Mouse (Mus musculus) brain, embryonic 14.5 days (tissue): Measurements from ENCODE around the gene Anapc11. TPM values are rescaled to one million over a fixed set of nuclear protein-coding genes. Genes with fewer than 3 reads are reported as not detected.

ENCODE experiments used
- DNase-seq: peaks from one replicate; pipeline ENCODE4 v3.0.0-alpha.2; 2011; ENCODE audit warnings: low read depth
- CTCF ChIP-seq: fragments of 200-500 bp; IDR thresholded peaks from 2 replicates; pipeline ENCODE4 v1.5.1; 2012; ENCODE audit warnings: inconsistent platforms, mild to moderate bottlenecking, moderate library complexity, borderline replicate concordance; ENCODE audit not compliant: insufficient read depth, insufficient read length; ENCODE audit errors: extremely low read depth
- POLR2A ChIP-seq: fragments of 200-500 bp; IDR thresholded peaks from 2 replicates; pipeline ENCODE4 v1.6.1; 2012; ENCODE audit warnings: mild to moderate bottlenecking, inconsistent platforms, borderline replicate concordance; ENCODE audit not compliant: poor library complexity, insufficient read depth, insufficient read length, severe bottlenecking; ENCODE audit errors: extremely low read depth
- polyA plus RNA-seq: library from polyadenylated mRNA; depleted of rRNA; stranded (reverse); fragments of >200 nt; gene quantifications from 2 replicates; pipeline ENCODE4 v1.2.3, GENCODE M21; 2012; rRNA removed

Gene Anapc11
- polyA plus RNA-seq, 1 experiment: 175 TPM

DNA sequence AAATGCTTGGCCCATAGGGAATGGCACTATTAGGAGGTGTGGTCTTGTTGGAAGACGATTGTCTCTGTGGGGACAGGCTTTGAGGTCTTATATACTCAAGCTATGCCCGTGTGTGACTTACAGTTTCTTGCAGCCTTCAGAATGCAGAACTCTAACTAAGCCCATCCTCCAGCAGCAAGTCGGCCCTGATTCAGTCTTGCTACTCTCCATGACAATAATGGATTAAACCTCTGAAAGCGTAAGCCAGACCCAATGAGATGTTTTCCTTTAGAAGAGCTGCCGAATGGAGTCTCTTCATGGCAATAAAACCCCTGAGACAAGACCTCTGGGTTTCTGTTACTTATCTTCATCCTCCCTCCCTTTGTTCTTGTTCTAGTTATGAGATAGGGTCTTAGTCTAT is 36.6 kb downstream of the Anapc11 start:
- no peak for DNase-seq
- TF ChIP-seq CTCF (no peak), POLR2A (no peak)

- no peak for TF ChIP-seq POLR2A
- no peak for TF ChIP-seq CTCF
- DNase-seq: no peak
These were observed 43.0 kb downstream of the Anapc11 start for GRCm38 (mm10) chr11:120641255-120641654.

- TF ChIP-seq POLR2A (no peak), CTCF (no peak)
- DNase-seq: no peak
These were observed 43.6 kb downstream of the Anapc11 start for GRCm38 (mm10) chr11:120641869-120642268.

GRCm38 (mm10) chr11:120642939-120643600 is 44.8 kb downstream of the Anapc11 start:
- no peak for TF ChIP-seq POLR2A
- no peak for TF ChIP-seq CTCF
- no peak for DNase-seq

- peak; percentile 36; the same call in 1 of the 2 replicates for TF ChIP-seq POLR2A
- TF ChIP-seq CTCF: no peak
- peak; percentile 97 for DNase-seq
These were observed 45.4 kb downstream of the Anapc11 start, which contains the start of gene Pycr1 for GRCm38 (mm10) chr11:120643601-120643987. Gene Pycr1 (minus strand): TSS chr11:120643769.

- TF ChIP-seq CTCF: no peak
- TF ChIP-seq POLR2A: no peak
- no peak for DNase-seq
These were observed 49.0 kb downstream of the Anapc11 start for GRCm38 (mm10) chr11:120647047-120647830.

DNA sequence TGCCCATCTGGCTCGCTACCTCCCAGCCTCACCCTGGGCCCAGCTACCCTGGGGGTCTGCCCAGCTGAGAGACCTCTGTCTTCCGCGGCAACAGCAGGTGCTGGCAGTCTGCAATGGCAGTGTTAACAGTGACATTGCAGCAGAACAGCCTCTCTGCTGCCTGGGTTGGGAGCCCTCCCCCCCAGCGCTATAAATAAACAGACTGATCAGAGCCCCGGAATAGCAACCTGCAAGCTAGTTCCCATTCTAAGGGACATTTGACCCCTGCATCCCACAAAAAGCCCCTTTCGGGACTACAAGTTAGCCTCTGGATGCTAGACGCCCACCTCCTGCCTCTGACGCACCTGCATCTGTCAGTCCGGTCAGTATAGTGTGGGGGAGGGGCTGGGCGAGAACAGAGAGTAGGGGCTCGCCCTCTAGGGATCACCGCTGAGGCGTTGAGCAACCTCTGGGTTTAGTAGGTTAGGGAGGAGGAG is 49.8 kb downstream of the Anapc11 start, which contains the start of gene Myadml2:
Gene Myadml2 (minus strand): TSS at position 158 of the 476 bp plus-strand sequence.
- peak; percentile 15 for DNase-seq
- TF ChIP-seq CTCF: no peak
- no peak for TF ChIP-seq POLR2A

DNA sequence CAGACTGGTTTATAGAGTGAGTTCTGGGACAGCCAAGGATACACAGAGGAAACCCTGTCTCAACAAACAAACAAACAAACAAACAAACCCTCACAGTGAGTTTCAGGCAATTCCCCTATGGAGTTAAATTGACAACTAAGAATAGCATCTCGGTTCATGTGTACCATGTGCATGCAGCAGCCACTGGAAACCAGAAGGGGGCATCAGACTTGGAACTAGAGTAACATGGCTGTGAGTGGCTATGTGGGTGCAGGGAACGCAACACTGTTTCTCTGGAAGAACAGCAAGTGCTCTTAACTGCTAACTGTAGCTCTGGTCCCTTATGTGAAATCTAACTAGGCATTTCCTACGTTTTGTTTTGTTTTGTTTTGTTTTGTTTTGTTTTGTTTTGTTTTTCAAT is 53.7 kb downstream of the Anapc11 start:
- TF ChIP-seq CTCF (peak; percentile 16; the same call in 1 of the 2 replicates), POLR2A (no peak)
- DNase-seq: no peak

- no peak for DNase-seq
- TF ChIP-seq CTCF (no peak), POLR2A (no peak)
These were observed 56.5 kb downstream of the Anapc11 start for GRCm38 (mm10) chr11:120654741-120655140.

DNA sequence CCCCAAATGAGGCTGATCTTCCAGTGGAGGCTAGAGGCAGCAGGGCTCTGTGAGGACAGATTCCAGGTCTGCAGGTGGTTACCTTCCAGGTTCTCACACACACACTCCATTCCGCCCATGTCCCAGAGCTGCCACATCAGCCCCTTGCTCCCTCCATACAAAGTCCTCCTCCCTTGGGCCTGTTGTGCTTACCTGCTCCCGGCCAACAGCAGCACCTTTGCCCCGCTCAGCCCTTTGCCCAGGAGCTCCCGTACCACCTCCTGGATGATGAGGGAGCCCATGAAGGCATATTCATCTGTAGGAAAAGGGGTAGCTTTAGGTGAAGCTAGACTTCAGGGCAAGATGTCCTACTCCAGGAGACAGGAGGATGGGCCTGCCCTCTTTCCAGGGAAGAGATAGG is 59.1 kb downstream of the Anapc11 start:
- TF ChIP-seq CTCF (no peak), POLR2A (no peak)
- no peak for DNase-seq

Other genes starting within 250 kb of the Anapc11 start
- gene Actg1, start 249.9 kb upstream of the Anapc11 start, polyA plus RNA-seq: 1,716 and 3,108 TPM in 2 replicates
- 0.95 and 0.96 TPM in 2 replicates for gene Fscn2, start 236.9 kb upstream of the Anapc11 start, polyA plus RNA-seq
- 114 and 122 TPM in 2 replicates for gene Faap100, start 219.7 kb upstream of the Anapc11 start, polyA plus RNA-seq
- 62.6 and 63.2 TPM in 2 replicates for gene Nploc4, start 160.7 kb upstream of the Anapc11 start, polyA plus RNA-seq
- 0.04 and 0.10 TPM in 2 replicates for gene Tspan10, start 155.8 kb upstream of the Anapc11 start, polyA plus RNA-seq
- gene Pde6g, start 144.9 kb upstream of the Anapc11 start, polyA plus RNA-seq: 0.34 and 0.53 TPM in 2 replicates
- gene Oxld1, start 140.4 kb upstream of the Anapc11 start, polyA plus RNA-seq: 7.1 and 12.2 TPM in 2 replicates
- gene Ccdc137, start 140.3 kb upstream of the Anapc11 start, polyA plus RNA-seq: 24.2 and 35.7 TPM in 2 replicates
- 42.4 and 45.8 TPM in 2 replicates for gene Arl16, start 130.8 kb upstream of the Anapc11 start, polyA plus RNA-seq
- gene Mrpl12, start 113.8 kb upstream of the Anapc11 start, polyA plus RNA-seq: 96.3 and 107 TPM in 2 replicates
- 40.6 and 57.3 TPM in 2 replicates for gene Slc25a10, start 106.6 kb upstream of the Anapc11 start, polyA plus RNA-seq
- gene Gcgr, start 67.7 kb upstream of the Anapc11 start, polyA plus RNA-seq: 0.32 and 0.36 TPM in 2 replicates
- 204 and 253 TPM in 2 replicates for gene Mcrip1, start 48.7 kb upstream of the Anapc11 start, polyA plus RNA-seq
- gene Ppp1r27, start 47.3 kb upstream of the Anapc11 start, polyA plus RNA-seq: not detected in 2 replicates
- gene P4hb, start 25.2 kb upstream of the Anapc11 start, polyA plus RNA-seq: 162 and 206 TPM in 2 replicates
- 540 and 581 TPM in 2 replicates for gene Arhgdia, start 16.8 kb upstream of the Anapc11 start, polyA plus RNA-seq
- 86.8 and 89.7 TPM in 2 replicates for gene Alyref, start 56 bp upstream of the Anapc11 start, polyA plus RNA-seq
- 0.29 and 0.45 TPM in 2 replicates for gene Npb, start 10.1 kb downstream of the Anapc11 start, polyA plus RNA-seq
- gene Pcyt2, start 19.5 kb downstream of the Anapc11 start, polyA plus RNA-seq: 229 and 307 TPM in 2 replicates
- gene Sirt7, start 26.8 kb downstream of the Anapc11 start, polyA plus RNA-seq: 59.4 and 85.8 TPM in 2 replicates
- gene Mafg, start 35.2 kb downstream of the Anapc11 start, polyA plus RNA-seq: 57.4 and 57.6 TPM in 2 replicates
- gene Pycr1, start 45.3 kb downstream of the Anapc11 start, polyA plus RNA-seq: 19.9 and 26.8 TPM in 2 replicates
- gene Myadml2, start 49.7 kb downstream of the Anapc11 start, polyA plus RNA-seq: 0.35 and 0.51 TPM in 2 replicates
- 1.7 and 2.7 TPM in 2 replicates for gene Notum, start 62.8 kb downstream of the Anapc11 start, polyA plus RNA-seq
- 83.0 and 90.3 TPM in 2 replicates for gene Aspscr1, start 74.6 kb downstream of the Anapc11 start, polyA plus RNA-seq
- 59.7 and 89.6 TPM in 2 replicates for gene Cenpx, start 115.3 kb downstream of the Anapc11 start, polyA plus RNA-seq
- gene Lrrc45, start 115.5 kb downstream of the Anapc11 start, polyA plus RNA-seq: 97.6 and 128 TPM in 2 replicates
- 425 and 438 TPM in 2 replicates for gene Rac3, start 123.0 kb downstream of the Anapc11 start, polyA plus RNA-seq
- gene Dcxr, start 128.9 kb downstream of the Anapc11 start, polyA plus RNA-seq: 8.6 and 11.8 TPM in 2 replicates
- 0.53 and 0.66 TPM in 2 replicates for gene Cbr2, start 133.7 kb downstream of the Anapc11 start, polyA plus RNA-seq
- 0.76 and 1.9 TPM in 2 replicates for gene Hmga1b, start 164.4 kb downstream of the Anapc11 start, polyA plus RNA-seq
- 117 and 119 TPM in 2 replicates for gene Rfng, start 185.8 kb downstream of the Anapc11 start, polyA plus RNA-seq
- gene Gps1, start 185.9 kb downstream of the Anapc11 start, polyA plus RNA-seq: 277 and 337 TPM in 2 replicates
- 38.9 and 43.9 TPM in 2 replicates for gene Dus1l, start 198.0 kb downstream of the Anapc11 start, polyA plus RNA-seq
- 298 and 471 TPM in 2 replicates for gene Fasn, start 226.1 kb downstream of the Anapc11 start, polyA plus RNA-seq